Mouse (Mus musculus) hindbrain, postnatal 0 days (tissue): ENCODE measurements around the gene Ank. TPM values are rescaled to one million over a fixed set of nuclear protein-coding genes. Genes with fewer than 3 reads are reported as not detected.

Source experiments
- ATAC-seq: fragments of 200-750 bp; cut with Nextera tagmentation; 2 replicates; pipeline ENCODE4 v1.8.0; 2017; ENCODE audit warnings: mild to moderate bottlenecking, moderate TSS enrichment, moderate library complexity
- DNase-seq: peaks from one replicate; pipeline ENCODE4 v3.0.0-alpha.2; 2015; ENCODE audit warnings: low spot score
- H3K27ac ChIP-seq: fragments of 300-500 bp; sonication (generic); 2 replicates; pipeline ENCODE4 v1.5.1; 2014; ENCODE audit warnings: mild to moderate bottlenecking
- H3K27me3 ChIP-seq: fragments of 300-500 bp; sonication (generic); 2 replicates; pipeline ENCODE4 v1.6.1; 2014; ENCODE audit warnings: low read length, mixed read lengths; ENCODE audit not compliant: insufficient read depth
- H3K36me3 ChIP-seq: fragments of 300-500 bp; sonication (generic); 2 replicates; pipeline ENCODE4 v1.6.1; 2014; ENCODE audit warnings: low read length, mixed read lengths; ENCODE audit not compliant: insufficient read depth
- H3K4me1 ChIP-seq: fragments of 300-500 bp; sonication (generic); 2 replicates; pipeline ENCODE4 v1.6.1; 2014; ENCODE audit warnings: antibody characterized with exemption, low read length, mixed read lengths; ENCODE audit not compliant: insufficient read depth
- H3K4me2 ChIP-seq: fragments of 300-500 bp; sonication (generic); 2 replicates; pipeline ENCODE4 v1.6.1; 2014; ENCODE audit warnings: low read depth, mild to moderate bottlenecking, low read length, moderate library complexity, mixed read lengths
- H3K4me3 ChIP-seq: fragments of 300-500 bp; sonication (generic); 2 replicates; pipeline ENCODE4 v1.5.1; 2014; ENCODE audit warnings: low read length
- H3K9ac ChIP-seq: fragments of 300-500 bp; sonication (generic); replicated peaks from 2 replicates; pipeline ENCODE4 v1.6.1; 2014; ENCODE audit warnings: mild to moderate bottlenecking, low read length, moderate library complexity, mixed read lengths
- H3K9me3 ChIP-seq: fragments of 300-500 bp; sonication (generic); 2 replicates; pipeline ENCODE4 v1.6.1; 2016; ENCODE audit warnings: low read length, mixed read lengths
- CTCF ChIP-seq: IDR thresholded peaks from 2 replicates; pipeline ENCODE4 v1.5.1; 2016; ENCODE audit warnings: antibody characterized with exemption, control low read depth, low read depth
- WGBS: fragments of 180-500 bp; shearing (Covaris S2); extraction: QIAGEN DNeasy Blood & Tissue Kit; methylation state at CpG from one replicate; pipeline ENCODE4 v1.1.7; 2014; 5-methylcytosine and 5-hydroxymethylcytosine counted together
- polyA plus RNA-seq: library from polyadenylated mRNA; unstranded; fragments of >200 nt; fragmentation: Nextera tagmentation; extraction: Ambion mirVana; gene quantifications from 2 replicates; pipeline ENCODE4 v1.2.1, GENCODE M21; 2015
- total RNA-seq: library from RNA; depleted of rRNA; stranded (reverse); fragments of >200 nt; gene quantifications from 2 replicates; pipeline ENCODE4 v1.2.3, GENCODE M21; 2014

Ank gene
- total and polyA plus RNA-seq, 2 experiments from 2014 or later, result 18.1 to 31.1 TPM

DNA sequence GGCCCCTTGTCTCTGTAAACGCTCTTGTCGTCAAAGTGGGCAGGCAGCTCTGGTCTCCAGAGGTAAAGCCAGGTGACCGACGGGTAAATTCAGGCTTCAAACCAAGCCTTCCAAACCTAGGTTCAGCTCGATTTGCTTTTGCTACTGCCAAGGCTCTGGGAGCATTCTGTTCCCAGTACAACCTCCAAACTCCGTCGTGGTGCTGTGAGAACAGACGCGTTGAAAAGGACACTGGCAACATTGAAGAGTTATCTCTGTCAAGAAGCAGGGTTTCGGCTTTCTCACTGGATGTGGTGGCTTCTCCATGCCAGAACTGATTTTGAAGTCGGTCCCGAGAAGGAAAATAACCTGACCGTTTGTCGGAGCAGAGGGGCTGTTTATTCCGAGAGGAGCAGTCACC, 9.5 kb downstream of the Ank start:
- Histone ChIP-seq H3K4me2 (no peak overlapping the region), H3K9me3 (no peaks in the 10 kb centered on the region), H3K4me3 (no peak overlapping the region), H3K36me3 (no peaks in the 10 kb centered on the region), H3K27ac (no peak overlapping the region), H3K4me1 (peaks cover 11% of the 10 kb centered on the region; the same call in 1 of the 2 replicates), H3K9ac (no peak overlapping the region), H3K27me3 (no peaks in the 10 kb centered on the region)
- 83% methylated on average over 15 of the region's 15 CpGs for WGBS
- DNase-seq, result no peak
- ATAC-seq, result no peak
- TF ChIP-seq CTCF, result no peak

DNA sequence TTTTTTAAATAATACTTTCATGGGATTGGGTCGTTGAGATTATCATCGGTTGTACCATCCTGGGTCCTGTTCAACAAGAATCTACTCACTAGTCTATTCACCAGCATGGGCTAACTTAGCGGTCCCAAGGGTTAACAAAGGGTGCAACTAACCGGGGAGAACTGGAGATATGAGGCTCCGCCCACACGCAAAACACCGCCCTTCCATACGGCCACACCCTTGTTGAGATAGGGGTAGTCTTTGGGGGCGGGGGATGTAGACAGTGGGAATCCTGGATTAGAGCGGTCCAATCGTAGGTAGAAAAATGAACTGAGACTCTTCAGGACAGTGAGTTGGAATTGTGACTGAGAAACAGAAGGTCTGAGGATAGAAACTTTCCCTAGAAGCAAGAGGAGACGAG, 10.2 kb downstream of the Ank start:
- peaks cover 11% of the 10 kb centered on the region; the same call in 1 of the 2 replicates for H3K4me1 ChIP-seq

GRCm38 (mm10) chr15:27477159-27477558, 10.7 kb downstream of the Ank start:
- Histone ChIP-seq H3K4me1 (peaks cover 11% of the 10 kb centered on the region; the same call in 1 of the 2 replicates), H3K27ac (no peak overlapping the region), H3K9ac (no peak overlapping the region), H3K4me3 (no peak overlapping the region), H3K36me3 (no peaks in the 10 kb centered on the region), H3K4me2 (no peak overlapping the region), H3K27me3 (no peaks in the 10 kb centered on the region), H3K9me3 (no peaks in the 10 kb centered on the region)
- DNase-seq, result no peak
- 95% methylated on average over 9 of the region's 9 CpGs for WGBS
- TF ChIP-seq CTCF, result no peak
- ATAC-seq, result no peak

More for the DNA sequence above, 10.2 kb downstream of the Ank start:
- H3K36me3 ChIP-seq, result no peaks in the 10 kb centered on the region
- no peak for TF ChIP-seq CTCF
- 88% methylated on average over 12 of the region's 12 CpGs for WGBS
- H3K27me3 ChIP-seq, result no peaks in the 10 kb centered on the region
- DNase-seq, result no peak
- ATAC-seq, result no peak
- H3K9me3 ChIP-seq, result no peaks in the 10 kb centered on the region
- no peak overlapping the region for H3K4me2 ChIP-seq
- H3K9ac ChIP-seq, result no peak overlapping the region
- no peak overlapping the region for H3K27ac ChIP-seq
- no peak overlapping the region for H3K4me3 ChIP-seq

- Histone ChIP-seq H3K4me1 (peaks cover 11% of the 10 kb centered on the region; the same call in 1 of the 2 replicates), H3K4me2 (no peak overlapping the region), H3K27ac (no peak overlapping the region), H3K4me3 (no peak overlapping the region), H3K9me3 (no peaks in the 10 kb centered on the region), H3K9ac (no peak overlapping the region), H3K36me3 (no peaks in the 10 kb centered on the region), H3K27me3 (no peaks in the 10 kb centered on the region)
- no peak for DNase-seq
- no peak for ATAC-seq
- WGBS, result 88% methylated on average over 7 of the region's 7 CpGs
- no peak for TF ChIP-seq CTCF
These were observed 11.2 kb downstream of the Ank start for GRCm38 (mm10) chr15:27477630-27478029.

GRCm38 (mm10) chr15:27480333-27481015, 14.0 kb downstream of the Ank start:
- Histone ChIP-seq H3K9ac (no peak overlapping the region), H3K4me1 (peaks cover 14% of the 10 kb centered on the region), H3K4me3 (no peak overlapping the region), H3K27me3 (no peaks in the 10 kb centered on the region), H3K4me2 (no peak overlapping the region), H3K36me3 (no peaks in the 10 kb centered on the region), H3K27ac (no peak overlapping the region; the same call in 1 of the 2 replicates), H3K9me3 (no peaks in the 10 kb centered on the region)
- DNase-seq (no peak), ATAC-seq (peak; percentile 39; the same call in 1 of the 2 replicates)
- WGBS, result 69% methylated on average over 4 of the region's 4 CpGs
- no peak for TF ChIP-seq CTCF

DNA sequence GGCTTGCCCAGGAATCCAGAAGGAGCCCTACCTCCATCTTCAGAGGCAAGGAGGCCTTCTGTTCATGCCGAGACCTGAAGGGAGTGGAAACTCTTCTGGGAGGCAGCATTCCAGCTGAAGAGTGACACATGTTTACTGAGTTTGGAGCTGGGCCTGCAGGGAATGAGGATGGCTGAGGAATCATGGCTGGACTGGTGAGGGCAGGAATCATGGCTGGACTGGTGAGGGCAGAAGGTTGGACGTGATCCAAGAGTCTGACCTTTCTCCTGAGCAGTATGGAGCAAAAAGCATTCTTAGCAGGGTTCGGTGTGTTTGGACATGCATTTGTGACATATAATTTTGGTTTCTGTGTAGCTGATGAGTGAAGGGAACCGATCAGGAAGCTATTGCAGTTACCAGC, 15.5 kb downstream of the Ank start:
- H3K27me3 ChIP-seq, result no peaks in the 10 kb centered on the region
- no peaks in the 10 kb centered on the region for H3K9me3 ChIP-seq
- no peak overlapping the region for H3K9ac ChIP-seq
- DNase-seq (no peak), ATAC-seq (no peak)
- TF ChIP-seq CTCF, result no peak
- H3K4me3 ChIP-seq, result no peak overlapping the region
- no peaks in the 10 kb centered on the region for H3K36me3 ChIP-seq
- H3K4me2 ChIP-seq, result no peak overlapping the region
- H3K4me1 ChIP-seq, result peaks cover 29% of the 10 kb centered on the region
- 73% methylated on average over 4 of the region's 4 CpGs for WGBS
- H3K27ac ChIP-seq, result no peak overlapping the region

GRCm38 (mm10) chr15:27483183-27483582, 16.7 kb downstream of the Ank start:
- no peak overlapping the region for H3K4me3 ChIP-seq
- DNase-seq, result no peak
- ATAC-seq, result no peak
- H3K4me2 ChIP-seq, result no peak overlapping the region
- H3K4me1 ChIP-seq, result peaks cover 39% of the 10 kb centered on the region
- H3K27me3 ChIP-seq, result no peaks in the 10 kb centered on the region
- TF ChIP-seq CTCF, result no peak
- H3K27ac ChIP-seq, result no peak overlapping the region
- no peaks in the 10 kb centered on the region for H3K36me3 ChIP-seq
- H3K9me3 ChIP-seq, result no peaks in the 10 kb centered on the region
- H3K9ac ChIP-seq, result no peak overlapping the region
- 60% methylated on average over 3 of the region's 3 CpGs for WGBS
